Mouse (Mus musculus) heart, embryonic 12.5 days (tissue): ENCODE results near the gene Bola2. TPM values are rescaled to one million over a fixed set of nuclear protein-coding genes. Genes with fewer than 3 reads are reported as not detected.

Experiments
- ATAC-seq: fragments of 200-750 bp; cut with Nextera tagmentation; 2 replicates; pipeline ENCODE4 v1.8.0; 2017; ENCODE audit warnings: moderate TSS enrichment, moderate library complexity; ENCODE audit not compliant: insufficient number of reproducible peaks, low FRiP score
- H3K27ac ChIP-seq: fragments of 300-500 bp; sonication (generic); 2 replicates; pipeline ENCODE4 v1.5.1; 2016; ENCODE audit warnings: mild to moderate bottlenecking, moderate library complexity; ENCODE audit not compliant: poor library complexity, severe bottlenecking
- H3K27me3 ChIP-seq: fragments of 300-500 bp; sonication (generic); replicated peaks from 2 replicates; pipeline ENCODE4 v1.6.1; 2016; ENCODE audit warnings: mild to moderate bottlenecking, moderate library complexity
- H3K36me3 ChIP-seq: fragments of 300-500 bp; sonication (generic); 2 replicates; pipeline ENCODE4 v1.6.1; 2016; ENCODE audit warnings: mild to moderate bottlenecking, moderate library complexity
- H3K4me1 ChIP-seq: fragments of 300-500 bp; sonication (generic); replicated peaks from 2 replicates; pipeline ENCODE4 v1.6.1; 2016; ENCODE audit warnings: mild to moderate bottlenecking
- H3K4me2 ChIP-seq: fragments of 300-500 bp; sonication (generic); 2 replicates; pipeline ENCODE4 v1.6.1; 2016; ENCODE audit warnings: mild to moderate bottlenecking, moderate library complexity
- H3K4me3 ChIP-seq: fragments of 300-500 bp; sonication (generic); 2 replicates; pipeline ENCODE4 v1.5.1; 2016; ENCODE audit warnings: mild to moderate bottlenecking
- H3K9ac ChIP-seq: fragments of 300-500 bp; sonication (generic); 2 replicates; pipeline ENCODE4 v1.6.1; 2016; ENCODE audit warnings: mild to moderate bottlenecking, moderate library complexity
- H3K9me3 ChIP-seq: fragments of 300-500 bp; sonication (generic); replicated peaks from 2 replicates; pipeline ENCODE4 v1.6.1; 2016; ENCODE audit warnings: mild to moderate bottlenecking, moderate library complexity
- WGBS: fragments of 180-500 bp; shearing (Covaris S2); methylation state at CpG from one replicate; pipeline ENCODE4 v1.1.7; 2016; 5-methylcytosine and 5-hydroxymethylcytosine counted together
- polyA plus RNA-seq: library from polyadenylated mRNA; unstranded; fragments of >200 nt; fragmentation: Nextera tagmentation; extraction: Ambion mirVana; gene quantifications from 2 replicates; pipeline ENCODE4 v1.2.1, GENCODE M21; 2016

The Bola2 gene
- polyA plus RNA-seq, 1 experiment from 2014 or later: 120 TPM

- no peaks in the 10 kb centered on the region for H3K9me3 ChIP-seq
These were observed 45.0 kb downstream of the Bola2 start for GRCm38 (mm10) chr7:126740132-126740735.

DNA sequence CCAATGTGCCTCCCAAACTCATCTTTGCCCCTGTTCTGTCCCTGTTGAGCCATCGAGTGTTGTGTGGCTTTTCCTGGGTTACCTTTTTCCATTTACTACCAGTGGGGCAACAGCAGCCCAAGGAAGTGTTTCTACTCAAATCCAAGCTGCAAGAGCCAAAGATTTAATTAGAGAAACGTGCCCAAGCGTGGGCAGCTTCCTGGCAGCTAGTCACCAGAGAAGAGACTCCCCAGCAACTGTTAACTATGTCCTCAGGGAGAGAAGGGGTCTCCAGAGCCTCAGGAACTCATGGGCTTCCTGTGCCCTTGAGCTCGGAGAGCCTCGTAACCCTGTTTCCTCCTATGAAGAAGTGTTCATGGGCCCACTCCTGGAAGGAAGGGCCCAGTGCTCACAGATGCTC, 45.8 kb downstream of the Bola2 start:
- no peak for ATAC-seq

More at GRCm38 (mm10) chr7:126740132-126740735, 45.0 kb downstream of the Bola2 start:
- Histone ChIP-seq H3K4me1 (no peaks in the 10 kb centered on the region), H3K4me3 (no peak overlapping the region), H3K27me3 (no peaks in the 10 kb centered on the region), H3K4me2 (no peak overlapping the region), H3K9ac (no peak overlapping the region), H3K36me3 (no peaks in the 10 kb centered on the region), H3K27ac (no peak overlapping the region)
- WGBS: 76% methylated on average over 13 of the region's 13 CpGs
- no peak; the same call in 1 of the 2 replicates for ATAC-seq

DNA sequence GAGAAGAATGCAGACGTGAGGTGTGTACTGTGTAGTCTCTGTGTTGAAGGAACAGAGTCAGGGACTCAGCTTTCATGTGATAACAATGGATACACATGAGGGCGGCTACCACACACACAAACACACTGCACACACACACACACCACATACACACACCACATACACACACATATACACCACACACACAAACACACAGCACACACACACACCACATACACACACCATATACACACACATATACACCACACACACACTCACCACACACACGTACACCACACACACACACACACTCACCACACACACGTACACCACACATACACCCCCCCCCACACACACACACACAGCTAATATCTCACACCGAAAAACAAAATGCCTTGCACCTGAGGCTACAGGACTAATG, 46.3 kb downstream of the Bola2 start:
- ATAC-seq: no peak
- H3K36me3 ChIP-seq: no peaks in the 10 kb centered on the region
- H3K9me3 ChIP-seq: no peaks in the 10 kb centered on the region
- H3K27me3 ChIP-seq: no peaks in the 10 kb centered on the region
- H3K4me3 ChIP-seq: no peak overlapping the region
- H3K27ac ChIP-seq: no peak overlapping the region
- H3K9ac ChIP-seq: no peak overlapping the region
- no peak overlapping the region for H3K4me2 ChIP-seq
- H3K4me1 ChIP-seq: no peaks in the 10 kb centered on the region
- 78% methylated on average over 5 of the region's 5 CpGs for WGBS

More for the DNA sequence above, 45.8 kb downstream of the Bola2 start:
- Histone ChIP-seq H3K9me3 (no peaks in the 10 kb centered on the region), H3K4me3 (no peak overlapping the region), H3K4me1 (no peaks in the 10 kb centered on the region), H3K27ac (no peak overlapping the region), H3K4me2 (no peak overlapping the region), H3K9ac (no peak overlapping the region), H3K36me3 (no peaks in the 10 kb centered on the region), H3K27me3 (no peaks in the 10 kb centered on the region)
- 76% methylated on average over 5 of the region's 5 CpGs for WGBS

DNA sequence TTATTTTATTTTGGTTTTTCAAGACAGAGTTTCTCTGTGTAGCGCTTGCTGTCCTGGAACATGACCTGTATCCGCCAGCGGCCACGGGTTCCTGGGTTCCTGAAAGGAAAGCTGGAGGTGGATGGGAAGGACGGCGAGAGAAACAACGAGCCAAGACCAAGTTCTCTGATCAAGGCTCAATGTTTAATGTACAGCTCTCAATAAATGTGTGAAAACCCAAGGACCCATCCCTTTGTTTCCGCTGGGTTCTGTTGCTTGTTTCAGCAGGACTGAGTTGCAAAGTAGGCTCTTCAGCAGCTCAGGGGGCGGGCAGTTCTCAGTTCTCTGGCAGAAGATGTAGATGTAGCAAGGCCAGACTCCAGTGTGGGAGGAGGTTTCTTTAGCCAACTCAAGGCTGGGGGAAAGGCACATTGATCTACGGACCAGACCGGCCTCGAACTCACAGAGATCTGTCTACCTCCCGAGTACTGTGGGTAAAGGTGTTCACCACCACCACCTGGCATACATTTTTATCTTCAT, 46.8 kb downstream of the Bola2 start:
- H3K27me3 ChIP-seq: no peaks in the 10 kb centered on the region
- no peaks in the 10 kb centered on the region for H3K9me3 ChIP-seq
- H3K4me3 ChIP-seq: no peak overlapping the region
- H3K4me1 ChIP-seq: no peaks in the 10 kb centered on the region
- H3K4me2 ChIP-seq: no peak overlapping the region
- no peak for ATAC-seq
- 86% methylated on average over 13 of the region's 13 CpGs for WGBS
- no peaks in the 10 kb centered on the region for H3K36me3 ChIP-seq
- no peak overlapping the region for H3K9ac ChIP-seq
- H3K27ac ChIP-seq: no peak overlapping the region

- Histone ChIP-seq H3K4me2 (no peak overlapping the region), H3K9me3 (no peaks in the 10 kb centered on the region), H3K36me3 (no peaks in the 10 kb centered on the region), H3K4me1 (no peaks in the 10 kb centered on the region), H3K27me3 (no peaks in the 10 kb centered on the region), H3K9ac (no peak overlapping the region), H3K27ac (no peak overlapping the region), H3K4me3 (no peak overlapping the region)
- no peak for ATAC-seq
- WGBS: 70% methylated on average over 12 of the region's 12 CpGs
These were observed 50.9 kb downstream of the Bola2 start for GRCm38 (mm10) chr7:126746066-126746465.

GRCm38 (mm10) chr7:126746798-126747197, 51.6 kb downstream of the Bola2 start:
- H3K9me3 ChIP-seq: no peaks in the 10 kb centered on the region
- H3K27ac ChIP-seq: no peak overlapping the region
- H3K4me1 ChIP-seq: no peaks in the 10 kb centered on the region
- WGBS: 29% methylated on average over 6 of the region's 6 CpGs
- no peak overlapping the region for H3K4me3 ChIP-seq
- H3K36me3 ChIP-seq: no peaks in the 10 kb centered on the region
- no peaks in the 10 kb centered on the region for H3K27me3 ChIP-seq
- no peak overlapping the region for H3K9ac ChIP-seq
- ATAC-seq: no peak
- H3K4me2 ChIP-seq: no peak overlapping the region

DNA sequence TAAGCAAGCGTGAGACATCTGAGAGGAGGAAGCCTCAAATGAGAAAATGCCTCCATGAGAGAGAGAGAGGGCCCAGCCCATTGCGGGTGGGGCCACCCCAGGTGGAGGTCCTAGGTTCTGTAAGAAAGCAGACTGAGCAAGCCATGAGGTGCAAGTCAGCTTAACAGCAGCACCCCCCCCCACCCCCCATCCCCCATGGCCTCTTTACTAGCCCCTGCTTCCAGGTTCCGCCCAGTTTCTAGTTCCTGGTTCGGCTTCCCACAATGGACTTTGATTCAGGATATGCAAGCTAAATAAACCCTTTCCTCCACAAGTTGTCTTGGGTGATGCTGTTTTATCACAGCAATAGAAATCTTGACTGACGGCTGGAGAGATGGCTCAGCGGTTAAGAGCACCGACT, 53.6 kb downstream of the Bola2 start:
- Histone ChIP-seq H3K9me3 (no peaks in the 10 kb centered on the region), H3K27ac (no peak overlapping the region), H3K36me3 (no peaks in the 10 kb centered on the region), H3K4me1 (no peaks in the 10 kb centered on the region), H3K9ac (no peak overlapping the region), H3K4me2 (no peak overlapping the region), H3K27me3 (no peaks in the 10 kb centered on the region), H3K4me3 (no peak overlapping the region)
- ATAC-seq: no peak
- WGBS: 62% methylated on average over 7 of the region's 7 CpGs

Other genes starting within 250 kb of the Bola2 start
- gene Atp2a1, start 232.3 kb upstream of the Bola2 start, polyA plus RNA-seq: 1.7 and 3.2 TPM in 2 replicates
- 43.2 and 45.1 TPM in 2 replicates for gene Sh2b1, start 220.0 kb upstream of the Bola2 start, polyA plus RNA-seq
- gene Tufm, start 208.0 kb upstream of the Bola2 start, polyA plus RNA-seq: 167 and 168 TPM in 2 replicates
- gene Atxn2l, start 192.0 kb upstream of the Bola2 start, polyA plus RNA-seq: 49.7 and 52.5 TPM in 2 replicates
- gene Eif3c, start 129.0 kb upstream of the Bola2 start, polyA plus RNA-seq: 148 and 151 TPM in 2 replicates
- gene Apobr, start 110.5 kb upstream of the Bola2 start, polyA plus RNA-seq: 0.27 and 0.40 TPM in 2 replicates
- 20.0 and 24.5 TPM in 2 replicates for gene Cln3, start 109.6 kb upstream of the Bola2 start, polyA plus RNA-seq
- gene Il27, start 100.5 kb upstream of the Bola2 start, polyA plus RNA-seq: not detected in 2 replicates
- 3.1 and 3.6 TPM in 2 replicates for gene Nupr1, start 64.5 kb upstream of the Bola2 start, polyA plus RNA-seq
- 26.9 and 27.2 TPM in 2 replicates for gene Sgf29, start 46.1 kb upstream of the Bola2 start, polyA plus RNA-seq
- gene Sult1a1, start 19.0 kb upstream of the Bola2 start, polyA plus RNA-seq: 3.7 TPM in 2 replicates
- 6.9 and 7.5 TPM in 2 replicates for gene Slx1b, start 383 bp downstream of the Bola2 start, polyA plus RNA-seq
- 9.2 and 9.8 TPM in 2 replicates for gene Coro1a, start 12.4 kb downstream of the Bola2 start, polyA plus RNA-seq
- 57.8 and 58.7 TPM in 2 replicates for gene Mapk3, start 64.2 kb downstream of the Bola2 start, polyA plus RNA-seq
- gene Gdpd3, start 70.9 kb downstream of the Bola2 start, polyA plus RNA-seq: 0.87 and 1.8 TPM in 2 replicates
- 74.8 and 78.7 TPM in 2 replicates for gene Ypel3, start 81.6 kb downstream of the Bola2 start, polyA plus RNA-seq
- gene Tbx6, start 86.1 kb downstream of the Bola2 start, polyA plus RNA-seq: 0.27 and 0.33 TPM in 2 replicates
- 181 and 192 TPM in 2 replicates for gene Ppp4c, start 97.1 kb downstream of the Bola2 start, polyA plus RNA-seq
- 0.17 and 0.45 TPM in 2 replicates for gene Fam57b, start 102.3 kb downstream of the Bola2 start, polyA plus RNA-seq
- gene 4930451I11Rik, start 136.2 kb downstream of the Bola2 start, polyA plus RNA-seq: not detected in 2 replicates
- gene Doc2a, start 152.0 kb downstream of the Bola2 start, polyA plus RNA-seq: not detected in 2 replicates
- 18.0 and 22.5 TPM in 2 replicates for gene Hirip3, start 166.6 kb downstream of the Bola2 start, polyA plus RNA-seq
- 62.9 and 66.8 TPM in 2 replicates for gene Ino80e, start 167.0 kb downstream of the Bola2 start, polyA plus RNA-seq
- 40.8 and 42.5 TPM in 2 replicates for gene Taok2, start 189.3 kb downstream of the Bola2 start, polyA plus RNA-seq
- 17.6 and 19.9 TPM in 2 replicates for gene Tmem219, start 227.5 kb downstream of the Bola2 start, polyA plus RNA-seq
- 16.1 and 17.3 TPM in 2 replicates for gene Kctd13, start 233.5 kb downstream of the Bola2 start, polyA plus RNA-seq